ENCODE assay signal across 9 mouse cellular contexts in genomic region chr4:66768762-66769161, GRCm38 (mm10). TPM values are rescaled to one million over a fixed set of nuclear protein-coding genes. Genes with fewer than 3 reads are reported as not detected.
A peak's percentile ranks its signal among the peaks of the same experiment; 100 is the strongest.
DNase-seq lines count a peak whose midpoint lies in the region; ATAC-seq and TF ChIP-seq lines count a peak whose summit lies in the region.
"Had no signal": no experiment of that assay in that cellular context is flagged by ENCODE, and none has a peak within 500 bp of the region (broad histone marks: within the 10 kb centered on the region; RNA-seq: fewer than 3 reads in every experiment).

No protein-coding gene starts in this region.

- H3K4me1 ChIP-seq in intestine, postnatal 0 days (replicated peaks; ENCODE audit: control insufficient read depth, insufficient read depth, low read length): no peaks in the 10 kb centered on the region
- no peaks in the 10 kb centered on the region for H3K4me1 ChIP-seq in intestine, embryonic 16.5 days (ENCODE audit: control insufficient read depth, insufficient read depth, low read length)
- H3K4me1 ChIP-seq in forebrain, embryonic 13.5 days: no peaks in the 10 kb centered on the region
- no peaks in the 10 kb centered on the region for H3K4me1 ChIP-seq in hindbrain, postnatal 0 days (ENCODE audit: insufficient read depth, low read length)
- H3K4me1 ChIP-seq: liver, embryonic 13.5 days had no signal

- H3K9me3 ChIP-seq in intestine, postnatal 0 days (ENCODE audit: control insufficient read depth): no peaks in the 10 kb centered on the region
- no peaks in the 10 kb centered on the region for H3K9me3 ChIP-seq in intestine, embryonic 16.5 days (ENCODE audit: control insufficient read depth, low read length)
- no peaks in the 10 kb centered on the region for H3K9me3 ChIP-seq in forebrain, embryonic 13.5 days (replicated peaks)
- no peaks in the 10 kb centered on the region for H3K9me3 ChIP-seq in hindbrain, postnatal 0 days (ENCODE audit: low read length)
- H3K9me3 ChIP-seq: liver, embryonic 13.5 days had no signal

- H3K4me3 ChIP-seq in intestine, postnatal 0 days (ENCODE audit: low read depth, low read length): no peak overlapping the region
- H3K4me3 ChIP-seq in intestine, embryonic 16.5 days (ENCODE audit: low read length): no peak overlapping the region
- H3K4me3 ChIP-seq in forebrain, embryonic 13.5 days: no peak overlapping the region
- H3K4me3 ChIP-seq in hindbrain, postnatal 0 days (ENCODE audit: low read length): no peak overlapping the region
- H3K4me3 ChIP-seq: liver, embryonic 13.5 days had no signal

- peak; percentile 45 for DNase-seq in brain, embryonic 18.5 days (ENCODE audit: low read depth, low spot score)
- peak; percentile 84 for DNase-seq in hindbrain, postnatal 0 days (ENCODE audit: low spot score)
- DNase-seq in left cerebral cortex, postnatal 25 days (ENCODE audit: low spot score in 2 of 2): peak; percentile 57 to 82
- peak; percentile 23 for DNase-seq in neural tube, embryonic 10.5 days (ENCODE audit: extremely low spot score, low spot score)
- peak; percentile 2 for DNase-seq in yolk sac, embryonic 10.5 days (ENCODE audit: low spot score)
- DNase-seq: liver, embryonic 13.5 days had no signal

- intact Hi-C loops in left cerebral cortex, postnatal 25 days (cut with DNase I): no loop called here

- H3K27ac ChIP-seq in intestine, postnatal 0 days (ENCODE audit: low read depth, low read length): no peak overlapping the region
- H3K27ac ChIP-seq in intestine, embryonic 16.5 days (ENCODE audit: low read length): no peak overlapping the region
- H3K27ac ChIP-seq in forebrain, embryonic 13.5 days: no peak overlapping the region
- H3K27ac ChIP-seq in hindbrain, postnatal 0 days: no peak overlapping the region
- H3K27ac ChIP-seq: liver, embryonic 13.5 days had no signal

- H3K4me2 ChIP-seq in intestine, postnatal 0 days (replicated peaks; ENCODE audit: low read depth): no peak overlapping the region
- H3K4me2 ChIP-seq in intestine, embryonic 16.5 days (ENCODE audit: low read depth, low read length): no peak overlapping the region
- H3K4me2 ChIP-seq in forebrain, embryonic 13.5 days: no peak overlapping the region
- no peak overlapping the region for H3K4me2 ChIP-seq in hindbrain, postnatal 0 days (ENCODE audit: low read depth, low read length)
- H3K4me2 ChIP-seq: liver, embryonic 13.5 days had no signal

- H3K36me3 ChIP-seq in intestine, postnatal 0 days (ENCODE audit: control insufficient read depth, insufficient read depth): no peaks in the 10 kb centered on the region
- H3K36me3 ChIP-seq in intestine, embryonic 16.5 days (ENCODE audit: control insufficient read depth, insufficient read depth, low read length): no peaks in the 10 kb centered on the region
- H3K36me3 ChIP-seq in forebrain, embryonic 13.5 days (ENCODE audit: poor library complexity, severe bottlenecking): no peaks in the 10 kb centered on the region
- no peaks in the 10 kb centered on the region for H3K36me3 ChIP-seq in hindbrain, postnatal 0 days (ENCODE audit: insufficient read depth, low read length)
- H3K36me3 ChIP-seq: liver, embryonic 13.5 days had no signal

- peak; percentile 85 for TF ChIP-seq CTCF in intestine, postnatal 0 days (IDR thresholded peaks at IDR 0.05; ENCODE audit: low read depth)
- TF ChIP-seq CTCF in hindbrain, postnatal 0 days (IDR thresholded peaks at IDR 0.05; ENCODE audit: low read depth): peak; percentile 94

- no peak overlapping the region for H3K9ac ChIP-seq in intestine, postnatal 0 days (ENCODE audit: low read depth, low read length)
- H3K9ac ChIP-seq in intestine, embryonic 16.5 days (ENCODE audit: low read depth, low read length): no peak overlapping the region
- no peak overlapping the region for H3K9ac ChIP-seq in forebrain, embryonic 13.5 days
- no peak overlapping the region for H3K9ac ChIP-seq in hindbrain, postnatal 0 days (replicated peaks; ENCODE audit: low read length)
- H3K9ac ChIP-seq: liver, embryonic 13.5 days had no signal

- no peak for ATAC-seq in intestine, postnatal 0 days
- ATAC-seq in intestine, embryonic 16.5 days: no peak
- peak; percentile 70 for ATAC-seq in forebrain, embryonic 13.5 days
- ATAC-seq in hindbrain, postnatal 0 days: peak; percentile 80; the same call in 1 of the 2 replicates

- 24% methylated on average over 4 of the region's 4 CpGs for WGBS in intestine, postnatal 0 days
- WGBS in intestine, embryonic 16.5 days: 18% methylated on average over 4 of the region's 4 CpGs
- 34% methylated on average over 4 of the region's 4 CpGs for whole genome bisulfite sequencing in forebrain, embryonic 13.5 days
- whole genome bisulfite sequencing in hindbrain, postnatal 0 days: 22% methylated on average over 4 of the region's 4 CpGs

- no peaks in the 10 kb centered on the region for H3K27me3 ChIP-seq in intestine, postnatal 0 days (replicated peaks; ENCODE audit: control insufficient read depth, insufficient read depth, low read length)
- no peaks in the 10 kb centered on the region for H3K27me3 ChIP-seq in intestine, embryonic 16.5 days (replicated peaks; ENCODE audit: control insufficient read depth, insufficient read depth, low read length)
- H3K27me3 ChIP-seq in forebrain, embryonic 13.5 days: no peaks in the 10 kb centered on the region
- no peaks in the 10 kb centered on the region for H3K27me3 ChIP-seq in hindbrain, postnatal 0 days (ENCODE audit: insufficient read depth, low read length)
- H3K27me3 ChIP-seq: liver, embryonic 13.5 days had no signal

RNA-seq across cellular contexts. Expression of gene Tlr4, which starts 58.6 kb away (rescaled TPM):
- polyA plus RNA-seq in intestine, postnatal 0 days (2015; fragmentation: Nextera tagmentation; extraction: Ambion mirVana): 0.64 and 0.78 TPM in 2 replicates
- polyA plus RNA-seq in intestine, embryonic 16.5 days (2015; fragmentation: Nextera tagmentation; extraction: Ambion mirVana): 1.1 TPM in 2 replicates
- 0.55 and 0.56 TPM in 2 replicates for polyA plus RNA-seq in forebrain, embryonic 13.5 days (2015; fragmentation: Nextera tagmentation; extraction: Ambion mirVana)
- total RNA-seq in hindbrain, postnatal 0 days (2014; rRNA removed): 2.0 and 6.5 TPM in 2 replicates
- 0.50 and 0.58 TPM in 2 replicates for polyA plus RNA-seq in hindbrain, postnatal 0 days (2015; fragmentation: Nextera tagmentation; extraction: Ambion mirVana)
- 1 to 10 TPM; 2.7 to 2.8 TPM for total RNA-seq in left cerebral cortex, postnatal 25 days (2021)

Comparison
In these comparisons a context has a peak if more than half of its experiments do, and no peak if none do; other contexts are left out.
1. ATAC-seq: peak in forebrain, embryonic 13.5 days (single experiment) and hindbrain, postnatal 0 days (single experiment); none in intestine, postnatal 0 days (single experiment) and intestine, embryonic 16.5 days (single experiment).
2. DNase-seq: peak in every context shown above with its lines; median percentile 84 in hindbrain, postnatal 0 days; 70 in left cerebral cortex, postnatal 25 days; 45 in brain, embryonic 18.5 days; 23 in neural tube, embryonic 10.5 days; 2 in yolk sac, embryonic 10.5 days.